Mouse (Mus musculus): ENCODE measurements around the gene Dgat2.

- TF ChIP-seq CTCF (IDR thresholded peaks at IDR 0.05; ENCODE audit: control insufficient read depth, insufficient read depth, low read length), result no peak
- TF ChIP-seq POLR2A (IDR thresholded peaks at IDR 0.05; ENCODE audit: borderline replicate concordance, control insufficient read depth, low read depth, low read length), result no peak
Observed at GRCm38 (mm10) chr7:99133811-99134402, 48.6 kb downstream of the Dgat2 start.

All from bone marrow, adult 2 months (tissue).